Mouse (Mus musculus) cerebellum, adult 2 months (tissue): ENCODE data around the gene Plekha6. TPM values are rescaled to one million over a fixed set of nuclear protein-coding genes. Genes with fewer than 3 reads are reported as not detected.

Experiments used
- DNase-seq, 2 experiments: peaks; one replicate each; pipeline ENCODE4 v3.0.0; 2021
- H3K27ac ChIP-seq: fragments of 200-500 bp; 2 replicates; pipeline ENCODE4 v1.5.1; 2012; ENCODE audit warnings: low read length, control low read depth, inconsistent platforms; ENCODE audit not compliant: insufficient read depth
- H3K27me3 ChIP-seq: fragments of 200-500 bp; 2 replicates; pipeline ENCODE4 v1.6.1; 2012; ENCODE audit warnings: inconsistent platforms, mild to moderate bottlenecking, low read length, moderate library complexity; ENCODE audit not compliant: control insufficient read depth, insufficient read depth
- H3K4me1 ChIP-seq: fragments of 200-500 bp; 2 replicates; pipeline ENCODE4 v1.6.1; 2011; ENCODE audit warnings: low read length; ENCODE audit not compliant: control insufficient read depth, insufficient read depth
- H3K4me3 ChIP-seq: fragments of 200-500 bp; replicated peaks from 2 replicates; pipeline ENCODE3; 2011; ENCODE audit warnings: mild to moderate bottlenecking, low read depth, low read length, control low read depth; ENCODE audit not compliant: insufficient read depth
- CTCF ChIP-seq: fragments of 200-500 bp; IDR thresholded peaks from 2 replicates; pipeline ENCODE4 v1.5.1; 2011; ENCODE audit warnings: low read depth, mild to moderate bottlenecking, control low read depth, low read length, moderate library complexity, borderline replicate concordance; ENCODE audit not compliant: insufficient read depth
- POLR2A ChIP-seq: fragments of 200-500 bp; IDR thresholded peaks from 2 replicates; pipeline ENCODE4 v1.6.1; 2011; ENCODE audit warnings: low read length, control low read depth, borderline replicate concordance; ENCODE audit not compliant: insufficient read depth
- WGBS: fragments of 180-500 bp; shearing (Covaris S2); methylation state at CpG from one replicate; pipeline ENCODE4 v1.1.7; 2018; 5-methylcytosine and 5-hydroxymethylcytosine counted together
- polyA plus RNA-seq: library from polyadenylated mRNA; depleted of rRNA; stranded (reverse); fragments of >200 nt; gene quantifications from 2 replicates; pipeline ENCODE4 v1.2.3, GENCODE M21; 2012

Gene Plekha6
- polyA plus RNA-seq, 1 experiment, result 77.2 TPM

GRCm38 (mm10) chr1:133181072-133182015 is 17.3 kb downstream of the Plekha6 start:
- TF ChIP-seq CTCF, result peak; percentile 84
- 0 out of 2 replicates have a peak, but pooled peaks have one; percentile 19 for TF ChIP-seq POLR2A
- Histone ChIP-seq H3K4me1 (peaks cover 32% of the 10 kb centered on the region), H3K27ac (peak overlapping the region; percentile 63), H3K27me3 (no peaks in the 10 kb centered on the region), H3K4me3 (peak overlapping the region; percentile 89)
- 2% methylated on average over 31 of the region's 31 CpGs for WGBS
- DNase-seq, result peak; percentile 76 to 82

DNA sequence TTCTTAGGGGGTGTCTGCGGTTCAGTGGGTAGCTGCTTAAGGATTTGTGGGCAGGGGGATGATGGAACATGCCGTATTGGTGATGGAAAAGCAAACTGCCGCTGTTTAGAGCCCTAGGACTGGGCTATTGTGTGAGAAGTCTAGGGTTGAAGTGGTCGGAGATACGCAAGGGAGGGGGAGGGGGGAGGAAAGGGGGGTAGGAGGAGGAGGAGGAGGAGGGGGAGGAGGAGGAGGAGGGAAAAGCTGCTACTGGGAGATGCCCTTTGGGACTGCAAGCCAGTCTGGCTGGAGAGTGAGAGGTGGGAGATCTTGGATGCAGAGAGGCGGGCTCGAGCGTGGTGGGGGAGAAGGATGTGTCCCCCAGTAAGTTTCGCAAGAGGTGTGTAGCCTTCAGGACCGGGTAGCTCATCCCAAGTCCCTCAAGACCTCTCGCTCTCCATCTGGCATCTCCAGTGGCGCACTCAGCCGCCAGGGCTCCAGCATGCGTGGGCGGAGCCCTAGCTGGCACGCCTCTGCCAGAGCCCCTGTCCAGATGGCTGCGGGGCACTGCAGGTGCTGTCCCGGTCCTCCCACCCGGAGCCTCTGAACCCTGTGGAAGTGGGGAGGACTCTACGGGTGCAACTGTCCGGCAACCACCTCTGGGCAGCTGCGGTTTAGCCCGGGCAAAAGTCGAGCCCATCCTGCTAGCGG is 18.2 kb downstream of the Plekha6 start:
- no peak for TF ChIP-seq POLR2A
- TF ChIP-seq CTCF, result peak; percentile 4; the same call in 1 of the 2 replicates
- Histone ChIP-seq H3K27me3 (no peaks in the 10 kb centered on the region), H3K27ac (peak overlapping the region; percentile 63), H3K4me1 (peaks cover 32% of the 10 kb centered on the region), H3K4me3 (peak overlapping the region; percentile 89)
- under 1% methylated on average over 24 of the region's 25 CpGs for WGBS
- peak; percentile 75 to 77 for DNase-seq

DNA sequence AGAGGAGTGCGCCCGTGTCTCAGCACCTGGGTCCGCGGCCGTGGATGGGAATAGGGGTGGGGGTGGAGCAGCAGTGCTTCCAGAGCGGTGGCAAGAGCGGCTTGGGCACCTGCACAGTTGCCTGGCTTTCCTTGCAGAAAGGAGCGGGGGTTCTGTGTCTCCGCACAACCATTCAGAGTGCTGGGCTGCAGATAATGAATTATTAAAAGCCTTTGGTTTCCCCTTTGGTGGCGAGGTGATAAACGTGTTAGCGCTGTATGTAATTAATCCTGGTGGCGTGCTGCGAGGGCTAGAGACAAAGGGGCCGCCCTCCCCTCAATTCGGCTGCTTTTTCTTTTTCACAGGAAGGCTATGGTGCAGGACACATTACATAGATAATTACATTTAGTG is 18.7 kb downstream of the Plekha6 start:
- H3K4me3 ChIP-seq, result peak overlapping the region; percentile 89
- WGBS, result 5% methylated on average over 16 of the region's 16 CpGs

GRCm38 (mm10) chr1:133183141-133183925 is 19.3 kb downstream of the Plekha6 start:
- H3K4me3 ChIP-seq, result peak overlapping the region; percentile 89
- no peak for DNase-seq
- H3K27me3 ChIP-seq, result no peaks in the 10 kb centered on the region
- H3K4me1 ChIP-seq, result peaks cover 30% of the 10 kb centered on the region
- no peak overlapping the region for H3K27ac ChIP-seq
- 78% methylated on average over 16 of the region's 16 CpGs for WGBS
- no peak for TF ChIP-seq CTCF
- no peak for TF ChIP-seq POLR2A

More for the DNA sequence above, 18.7 kb downstream of the Plekha6 start:
- no peak for DNase-seq
- Histone ChIP-seq H3K27me3 (no peaks in the 10 kb centered on the region), H3K27ac (no peak overlapping the region), H3K4me1 (peaks cover 33% of the 10 kb centered on the region)
- TF ChIP-seq CTCF, result no peak
- TF ChIP-seq POLR2A, result no peak

DNA sequence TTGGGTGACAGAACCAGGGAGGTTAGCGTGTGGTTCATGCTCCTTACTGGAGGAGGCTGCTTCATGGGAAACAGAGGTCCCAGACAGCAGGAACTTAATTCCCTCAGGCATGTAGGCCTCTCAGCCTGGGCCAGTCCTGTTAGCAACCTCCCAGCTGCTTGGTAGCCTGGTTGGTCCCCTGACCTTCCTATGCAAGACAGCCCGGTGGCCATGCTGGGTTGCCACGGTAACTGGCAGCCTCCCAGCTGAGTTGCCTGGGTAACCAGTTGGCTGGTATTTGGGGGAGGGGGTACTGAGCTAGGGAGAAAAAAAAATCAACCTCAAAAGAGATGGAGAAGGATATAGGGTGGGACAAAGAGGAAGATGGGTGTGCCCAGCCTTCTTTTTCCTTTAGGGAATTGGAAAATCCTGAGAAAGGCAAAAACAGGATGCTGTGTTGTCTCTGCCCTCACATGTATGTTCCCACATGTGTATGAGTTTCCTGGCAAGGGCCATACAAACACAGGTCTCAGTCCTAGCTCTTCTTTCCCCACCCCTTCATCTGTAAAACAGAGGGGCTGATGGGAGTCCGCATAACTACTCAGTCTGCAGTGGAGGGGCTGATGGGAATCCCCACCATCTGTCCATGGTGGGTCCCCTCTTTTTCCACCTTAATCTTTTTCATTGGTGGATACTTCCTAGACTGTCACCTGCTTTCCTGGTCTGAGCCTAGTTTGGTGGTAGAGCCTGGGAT is 24.1 kb downstream of the Plekha6 start:
- Histone ChIP-seq H3K4me3 (no peak overlapping the region), H3K27ac (no peak overlapping the region), H3K27me3 (no peaks in the 10 kb centered on the region), H3K4me1 (peaks cover 9% of the 10 kb centered on the region; the same call in 1 of the 2 replicates)
- DNase-seq, result peak in 1 of 2 experiments; percentile 23
- no peak for TF ChIP-seq CTCF
- no peak for TF ChIP-seq POLR2A
- 48% methylated on average over 4 of the region's 4 CpGs for WGBS

GRCm38 (mm10) chr1:133188719-133189118 is 24.7 kb downstream of the Plekha6 start:
- 74% methylated on average over 8 of the region's 8 CpGs for WGBS
- no peak for DNase-seq
- TF ChIP-seq CTCF, result no peak
- Histone ChIP-seq H3K27ac (no peak overlapping the region), H3K4me3 (no peak overlapping the region), H3K4me1 (0 out of 2 replicates have a peak, but pooled peaks cover 6% of the 10 kb centered on the region), H3K27me3 (no peaks in the 10 kb centered on the region; the same call in 1 of the 2 replicates)
